Mouse (Mus musculus) mouse trophoblast stem cell (cell line): Measurements from ENCODE around the gene Gm9767.

ENCODE experiments used
- in situ Hi-C, 2 experiments: fragments of 300-500 bp; cut with MseI, MboI; formaldehyde crosslinking; loops; 2 replicates in 1 of 2; 3 replicates in 1 of 2; pipeline ENCODE4 v1.15.1; 2025

Gene Gm9767

GRCm38 (mm10) chr10:26077671-26078481 lies at the start of gene Gm9767:
Gene Gm9767 (plus strand): TSS chr10:26078255.
- in situ Hi-C loops, result no loop called here

- in situ Hi-C loops, result no loop called here
These were observed 43.1 kb upstream of the Gm9767 start for GRCm38 (mm10) chr10:26034931-26035330.

DNA sequence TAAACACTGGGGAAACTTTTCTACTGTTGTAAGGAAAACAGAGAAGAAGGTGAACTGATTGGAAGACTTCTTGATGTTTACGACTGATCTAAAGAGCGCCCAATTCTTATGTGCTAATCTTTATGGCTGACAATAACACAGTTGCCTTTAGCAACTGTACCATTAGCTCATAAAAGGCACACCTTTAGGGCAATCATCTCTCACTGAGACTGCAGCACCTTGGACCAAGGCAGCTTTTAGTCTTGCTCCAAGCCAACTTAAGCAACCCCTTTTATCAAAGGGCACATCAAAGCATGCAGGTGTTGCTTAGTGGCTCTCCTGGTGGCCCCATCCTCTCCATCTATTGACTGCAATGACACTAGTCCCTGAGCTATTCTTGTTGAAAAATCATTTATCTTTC lies 26.9 kb upstream of the Gm9767 start:
- in situ Hi-C loops, result no loop called here

DNA sequence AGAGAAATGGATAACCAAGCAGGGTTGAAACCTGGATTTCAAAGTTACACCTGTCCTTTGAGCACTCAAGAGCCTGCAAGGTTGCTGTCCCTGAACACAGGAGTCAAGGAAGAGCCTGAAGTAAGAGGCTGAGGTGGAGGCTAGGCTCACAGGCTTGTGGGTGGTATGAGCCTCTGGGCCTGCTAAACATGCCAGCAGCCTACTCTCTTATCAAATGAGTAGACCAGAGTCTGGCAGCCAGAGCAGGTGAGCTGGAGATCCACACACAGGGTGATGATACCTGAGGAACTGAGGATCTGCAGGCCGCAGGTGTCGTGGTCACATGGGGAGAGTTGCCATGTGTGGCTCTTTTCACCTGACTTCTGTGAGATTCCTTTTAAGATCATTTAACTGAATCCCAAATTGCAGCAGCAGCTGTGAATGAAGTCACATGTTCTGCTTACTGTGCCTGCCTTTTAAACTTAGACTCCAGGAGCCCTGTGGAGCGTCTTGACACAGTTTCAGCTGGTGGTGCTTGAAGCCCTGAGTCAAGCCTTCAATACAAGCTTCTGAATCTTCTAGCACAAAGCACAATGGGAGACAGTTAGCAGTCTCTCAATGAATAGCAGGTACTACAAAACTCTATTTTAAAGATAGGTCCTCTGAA lies 18.3 kb upstream of the Gm9767 start:
- in situ Hi-C loops, result no loop called here

DNA sequence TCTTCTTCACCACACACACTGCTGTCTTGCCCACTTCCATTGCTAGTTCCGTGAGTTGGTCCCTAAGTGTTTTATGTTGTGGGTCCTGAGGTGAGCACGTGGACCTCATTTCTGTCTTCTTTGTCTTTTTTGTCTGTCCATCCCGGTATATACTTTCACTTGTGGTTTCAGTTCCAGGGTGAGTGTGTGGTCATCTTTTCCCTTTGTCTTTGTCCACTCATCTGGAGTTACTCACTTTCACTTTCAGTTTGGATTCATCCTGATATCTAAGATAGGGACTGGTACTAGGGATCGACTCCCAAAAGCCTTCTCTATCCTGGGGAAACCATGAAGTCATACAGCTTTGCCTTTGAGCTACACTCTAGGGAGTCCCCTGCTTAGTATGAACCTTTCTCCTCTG lies 15.0 kb upstream of the Gm9767 start:
- in situ Hi-C loops, result no loop called here

DNA sequence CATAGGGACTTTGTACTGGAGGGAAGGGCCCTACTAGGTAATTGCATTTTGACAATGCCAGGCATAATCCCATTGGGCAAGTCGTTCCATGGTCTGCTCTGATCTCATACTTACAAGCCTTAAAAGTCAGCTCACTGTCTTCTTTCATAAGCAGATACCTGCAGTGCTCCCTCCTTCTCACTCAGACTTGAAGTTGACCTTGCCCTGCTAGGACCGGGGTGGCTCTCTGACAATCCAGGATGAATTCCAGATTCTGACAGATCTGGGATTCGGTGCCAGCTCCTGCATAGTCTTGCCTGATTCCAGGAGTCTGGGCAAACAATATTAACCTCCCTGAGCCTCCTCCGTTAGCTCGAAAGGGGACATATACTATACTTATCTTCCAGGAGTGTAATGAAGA lies 6.1 kb upstream of the Gm9767 start:
- in situ Hi-C loops, result no loop called here

- in situ Hi-C loops, result no loop called here
These were observed 1.1 kb upstream of the Gm9767 start for GRCm38 (mm10) chr10:26076949-26077348.

DNA sequence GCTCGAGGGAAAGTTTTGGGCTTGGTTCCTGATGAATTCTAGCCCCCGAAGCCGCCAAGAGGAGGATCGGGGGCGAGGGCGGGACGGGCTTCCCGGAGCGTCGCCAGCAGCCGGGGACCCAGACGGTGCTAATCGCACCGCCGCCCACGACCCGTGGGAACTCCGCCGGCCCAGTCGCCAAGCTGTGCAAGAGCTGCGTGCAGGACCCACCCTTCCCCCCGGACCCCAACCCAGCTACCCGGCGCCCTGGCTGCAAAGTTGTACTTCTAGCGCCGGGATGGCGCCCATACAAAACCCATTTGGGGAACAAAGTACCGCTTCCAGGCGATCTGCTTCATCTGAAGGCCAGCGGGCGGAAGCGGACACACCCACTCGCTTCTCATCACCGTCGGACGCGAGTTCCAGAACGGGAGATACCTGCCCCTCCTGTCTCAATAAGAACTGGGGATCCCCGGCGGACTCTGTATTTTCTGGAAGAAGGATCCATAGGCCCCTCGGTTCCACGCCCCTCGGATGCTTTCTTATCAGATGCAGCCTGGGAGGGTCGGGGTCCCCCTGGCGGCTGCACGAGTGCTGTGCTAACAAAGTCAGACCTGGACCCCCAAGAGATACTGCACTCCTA lies 577 bp downstream of the Gm9767 start, which contains the start of gene Tmem200a:
Gene Tmem200a, minus strand, starts transcription at position 532 of the 622 bp plus-strand sequence.
- in situ Hi-C loops, result no loop called here

DNA sequence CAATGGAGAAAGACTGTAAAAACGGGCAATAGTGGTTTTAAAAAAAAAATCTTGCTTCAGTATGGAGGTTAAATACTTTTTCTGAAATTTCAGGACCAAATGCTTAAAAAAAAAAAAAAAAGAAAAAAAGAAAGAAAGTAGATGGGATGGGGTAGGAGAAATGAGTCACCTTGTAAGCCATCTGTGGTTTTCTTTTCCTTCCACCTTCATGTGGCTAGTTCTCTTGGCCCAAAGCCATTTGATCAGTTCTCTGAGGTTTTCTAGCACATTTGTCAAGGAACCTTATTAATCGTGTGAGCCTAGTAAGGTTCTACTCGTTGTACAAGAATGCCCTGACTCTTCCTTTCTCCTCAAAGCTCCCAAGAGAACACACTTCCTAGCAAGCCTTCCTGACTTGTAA lies 1.6 kb downstream of the Gm9767 start:
- in situ Hi-C loops, result no loop called here

GRCm38 (mm10) chr10:26082081-26082480 lies 4.0 kb downstream of the Gm9767 start:
- in situ Hi-C loops, result no loop called here

GRCm38 (mm10) chr10:26103330-26103982 lies 25.4 kb downstream of the Gm9767 start:
- in situ Hi-C loops, result no loop called here

DNA sequence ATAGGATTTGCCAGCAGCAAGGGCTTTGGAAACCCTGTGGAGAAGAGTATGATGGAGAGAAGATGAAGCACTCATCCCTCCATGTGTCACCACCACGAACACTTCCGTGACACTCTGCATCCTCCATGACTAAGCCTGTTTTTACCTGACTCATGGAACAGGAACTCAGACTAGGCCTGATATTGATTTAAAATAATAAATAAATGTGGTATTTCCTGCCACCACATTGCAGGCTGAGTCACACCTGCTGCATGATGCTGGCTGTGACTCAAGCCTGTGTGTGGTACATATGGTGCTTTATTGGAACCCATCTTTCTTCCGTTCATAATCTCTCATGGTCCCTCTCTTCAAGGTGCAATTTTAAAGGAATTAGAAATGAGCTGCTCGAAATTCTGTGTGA lies 36.4 kb downstream of the Gm9767 start:
- in situ Hi-C loops, result no loop called here

DNA sequence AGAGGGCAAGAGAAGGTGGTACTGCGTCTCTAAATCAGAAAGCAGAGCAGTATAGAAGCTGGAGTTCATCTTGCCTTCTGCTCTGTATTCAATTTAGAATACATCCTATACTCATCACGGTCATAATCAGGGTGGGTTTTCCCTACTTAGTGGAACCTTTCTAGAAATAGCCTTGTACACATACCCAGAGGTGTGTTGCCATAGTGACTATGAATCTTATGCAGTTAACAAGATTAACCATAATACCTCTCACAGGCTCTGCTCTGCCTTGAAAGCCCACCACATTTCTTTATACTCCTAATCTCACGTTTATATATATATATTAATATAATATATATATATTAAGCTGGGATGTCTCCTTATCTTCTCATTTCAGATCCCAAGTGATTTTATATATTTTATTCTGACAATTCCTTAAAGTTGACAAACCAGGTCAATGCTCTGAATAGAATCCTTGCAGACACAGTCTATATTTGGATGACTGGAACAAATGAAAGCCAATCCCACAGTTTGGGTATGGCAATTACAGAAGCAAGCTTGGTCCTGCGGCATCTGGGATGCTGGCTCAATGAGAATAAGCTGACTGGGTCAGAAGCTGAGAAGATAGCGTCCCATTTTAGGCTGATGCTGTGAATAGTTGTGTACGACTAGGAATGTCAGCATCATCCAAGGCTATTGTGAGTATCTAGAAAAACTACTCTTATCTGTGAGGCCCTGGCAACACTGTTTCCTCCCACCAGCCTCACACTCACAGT lies 41.2 kb downstream of the Gm9767 start:
- in situ Hi-C loops, result no loop called here

GRCm38 (mm10) chr10:26119822-26120183 lies 41.7 kb downstream of the Gm9767 start:
- in situ Hi-C loops, result no loop called here
